Mouse (Mus musculus) stomach, postnatal 0 days (tissue): ENCODE measurements around the gene Nlgn1. TPM values are rescaled to one million over a fixed set of nuclear protein-coding genes. Genes with fewer than 3 reads are reported as not detected.
A peak's percentile ranks its signal among the peaks of the same experiment; 100 is the strongest.

Source experiments
- ATAC-seq: fragments of 200-750 bp; cut with Nextera tagmentation; 2 replicates; pipeline ENCODE4 v1.8.0; 2017; ENCODE audit not compliant: low FRiP score, low TSS enrichment
- DNase-seq: peaks from one replicate; pipeline ENCODE4 v3.0.0-alpha.2; 2016; ENCODE audit warnings: low spot score
- H3K27ac ChIP-seq: fragments of 300-500 bp; sonication (generic); replicated peaks from 2 replicates; pipeline ENCODE4 v1.5.1; 2014; ENCODE audit warnings: mild to moderate bottlenecking, control low read depth
- H3K27me3 ChIP-seq: fragments of 300-500 bp; sonication (generic); 2 replicates; pipeline ENCODE4 v1.6.1; 2014; ENCODE audit warnings: low read length; ENCODE audit not compliant: control insufficient read depth, insufficient read depth
- H3K36me3 ChIP-seq: fragments of 300-500 bp; sonication (generic); 2 replicates; pipeline ENCODE4 v1.6.1; 2014; ENCODE audit warnings: low read length, mixed read lengths; ENCODE audit not compliant: control insufficient read depth, insufficient read depth
- H3K4me1 ChIP-seq: fragments of 300-500 bp; sonication (generic); replicated peaks from 2 replicates; pipeline ENCODE4 v1.6.1; 2014; ENCODE audit warnings: antibody characterized with exemption; ENCODE audit not compliant: control insufficient read depth, insufficient read depth
- H3K4me2 ChIP-seq: fragments of 300-500 bp; sonication (generic); replicated peaks from 2 replicates; pipeline ENCODE4 v1.6.1; 2014; ENCODE audit warnings: low read depth, mild to moderate bottlenecking, control low read depth, moderate library complexity
- H3K4me3 ChIP-seq: fragments of 300-500 bp; sonication (generic); 2 replicates; pipeline ENCODE4 v1.5.1; 2014; ENCODE audit warnings: low read depth, low read length, control low read depth
- H3K9ac ChIP-seq: fragments of 300-500 bp; sonication (generic); 2 replicates; pipeline ENCODE4 v1.6.1; 2014; ENCODE audit warnings: mild to moderate bottlenecking, low read length, control low read depth, mixed read lengths
- H3K9me3 ChIP-seq: fragments of 300-500 bp; sonication (generic); 2 replicates; pipeline ENCODE4 v1.6.1; 2016; ENCODE audit warnings: low read length; ENCODE audit not compliant: control insufficient read depth
- CTCF ChIP-seq: IDR thresholded peaks from 2 replicates; pipeline ENCODE4 v1.5.1; 2016; ENCODE audit warnings: antibody characterized with exemption, low read depth, mild to moderate bottlenecking, moderate library complexity
- EP300 ChIP-seq: optimal IDR thresholded peaks from 2 replicates; pipeline ENCODE3; 2016; ENCODE audit warnings: antibody characterized with exemption
- WGBS: fragments of 180-500 bp; shearing (Covaris S2); extraction: QIAGEN DNeasy Blood & Tissue Kit; methylation state at CpG from one replicate; pipeline ENCODE4 v1.1.7; 2014; 5-methylcytosine and 5-hydroxymethylcytosine counted together
- polyA plus RNA-seq: library from polyadenylated mRNA; unstranded; fragments of >200 nt; fragmentation: Nextera tagmentation; extraction: Ambion mirVana; gene quantifications from 2 replicates; pipeline ENCODE4 v1.2.1, GENCODE M21; 2015

Nlgn1 gene
- polyA plus RNA-seq, 1 experiment from 2014 or later, result 0.41 TPM

- Histone ChIP-seq H3K4me1 (no peaks in the 10 kb centered on the region; the same call in 1 of the 2 replicates), H3K9ac (peak overlapping the region; percentile 53), H3K27ac (no peak overlapping the region), H3K4me3 (peak overlapping the region; percentile 49), H3K36me3 (no peaks in the 10 kb centered on the region), H3K4me2 (peak overlapping the region; percentile 80), H3K27me3 (no peaks in the 10 kb centered on the region), H3K9me3 (no peaks in the 10 kb centered on the region)
- peak; percentile 16 for DNase-seq
- under 1% methylated on average over 31 of the region's 31 CpGs for WGBS
- ATAC-seq, result no peak
- no peak for TF ChIP-seq CTCF
- TF ChIP-seq EP300, result no peak
Observed at GRCm38 (mm10) chr3:26153036-26153741, 179.1 kb downstream of the Nlgn1 start.

- Histone ChIP-seq H3K27me3 (no peaks in the 10 kb centered on the region), H3K36me3 (no peaks in the 10 kb centered on the region), H3K4me2 (peak overlapping the region; percentile 80), H3K27ac (no peak overlapping the region), H3K4me3 (peak overlapping the region; percentile 49), H3K9ac (peak overlapping the region; percentile 53), H3K9me3 (no peaks in the 10 kb centered on the region), H3K4me1 (no peaks in the 10 kb centered on the region; the same call in 1 of the 2 replicates)
- WGBS, result 4% methylated on average over 10 of the region's 10 CpGs
- peak; percentile 14 for DNase-seq
- no peak for ATAC-seq
- TF ChIP-seq EP300 (no peak), CTCF (no peak)
Observed at GRCm38 (mm10) chr3:26152510-26153035, 179.7 kb downstream of the Nlgn1 start.

DNA sequence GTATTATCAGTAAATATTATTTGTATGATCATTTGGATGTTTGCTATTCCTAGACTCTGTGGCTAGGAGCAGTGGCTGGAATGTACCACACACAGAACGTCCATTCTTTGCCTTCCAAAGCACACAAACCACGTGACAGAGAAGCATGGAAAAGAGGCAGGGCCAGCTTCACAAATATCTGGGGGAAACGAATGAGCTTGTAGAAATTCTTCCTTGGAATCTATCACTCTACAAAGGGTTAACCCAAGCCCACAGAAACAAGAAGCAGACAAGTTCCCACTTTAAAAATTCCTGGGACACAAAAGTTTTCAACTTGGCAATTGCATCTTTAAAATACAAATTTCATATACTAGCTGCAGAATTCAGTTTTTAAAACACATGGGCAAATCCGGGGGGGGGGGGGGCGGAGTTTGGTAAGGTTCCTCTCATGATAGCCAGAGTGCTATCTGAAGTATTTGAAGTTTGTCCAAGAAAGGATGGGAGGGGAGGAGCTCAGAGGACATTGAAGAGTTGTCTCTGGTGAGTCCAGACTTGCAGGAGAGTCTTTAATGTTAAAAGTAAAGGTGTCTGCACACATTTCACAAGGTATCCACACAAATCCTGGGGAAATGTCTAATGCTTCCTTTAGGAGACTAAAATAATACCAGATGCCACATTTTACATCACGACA, 180.8 kb downstream of the Nlgn1 start:
- ATAC-seq (no peak), DNase-seq (no peak)
- Histone ChIP-seq H3K9me3 (no peaks in the 10 kb centered on the region), H3K4me3 (no peak overlapping the region), H3K9ac (no peak overlapping the region), H3K27me3 (no peaks in the 10 kb centered on the region), H3K27ac (no peak overlapping the region), H3K4me1 (no peaks in the 10 kb centered on the region; the same call in 1 of the 2 replicates), H3K4me2 (no peak overlapping the region), H3K36me3 (no peaks in the 10 kb centered on the region)
- TF ChIP-seq EP300 (no peak), CTCF (no peak)
- WGBS, result 38% methylated on average over 6 of the region's 6 CpGs

GRCm38 (mm10) chr3:26146174-26146573, 186.1 kb downstream of the Nlgn1 start:
- H3K36me3 ChIP-seq, result no peaks in the 10 kb centered on the region
- H3K9ac ChIP-seq, result no peak overlapping the region
- no peak for ATAC-seq
- no peaks in the 10 kb centered on the region for H3K9me3 ChIP-seq
- H3K4me2 ChIP-seq, result no peak overlapping the region
- WGBS, result 70% methylated on average over 3 of the region's 3 CpGs
- no peaks in the 10 kb centered on the region for H3K27me3 ChIP-seq
- TF ChIP-seq EP300 (no peak), CTCF (no peak)
- no peak overlapping the region for H3K27ac ChIP-seq
- no peak overlapping the region for H3K4me3 ChIP-seq
- DNase-seq, result no peak
- H3K4me1 ChIP-seq, result no peaks in the 10 kb centered on the region

DNA sequence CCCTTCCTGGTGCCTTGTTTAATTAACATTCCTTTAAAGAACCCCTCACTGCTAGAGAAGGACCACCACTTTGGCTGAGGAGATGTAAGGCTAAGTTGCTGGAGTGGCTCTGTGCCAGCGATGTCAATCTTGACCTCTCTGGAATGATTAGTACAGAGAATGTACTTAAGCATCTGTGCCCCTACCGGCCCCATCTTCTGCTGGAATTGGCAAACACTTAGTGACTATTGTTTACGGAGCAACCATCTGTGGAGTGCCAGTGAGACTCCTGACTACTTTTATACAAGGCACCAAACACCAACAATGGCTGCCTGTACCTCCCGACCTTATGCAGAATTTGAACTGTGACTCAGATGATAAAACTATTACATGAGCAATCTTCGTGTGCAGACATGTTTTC, 186.8 kb downstream of the Nlgn1 start:
- no peak for TF ChIP-seq CTCF
- TF ChIP-seq EP300, result no peak
- DNase-seq (no peak), ATAC-seq (no peak)
- H3K4me2 ChIP-seq, result no peak overlapping the region
- H3K9me3 ChIP-seq, result no peaks in the 10 kb centered on the region
- no peak overlapping the region for H3K27ac ChIP-seq
- no peaks in the 10 kb centered on the region for H3K36me3 ChIP-seq
- no peaks in the 10 kb centered on the region for H3K27me3 ChIP-seq
- H3K9ac ChIP-seq, result no peak overlapping the region
- H3K4me3 ChIP-seq, result no peak overlapping the region
- WGBS, result 70% methylated on average over 5 of the region's 5 CpGs
- H3K4me1 ChIP-seq, result no peaks in the 10 kb centered on the region

- Histone ChIP-seq H3K4me1 (no peaks in the 10 kb centered on the region), H3K4me3 (no peak overlapping the region), H3K27me3 (no peaks in the 10 kb centered on the region), H3K36me3 (no peaks in the 10 kb centered on the region), H3K9me3 (no peaks in the 10 kb centered on the region), H3K9ac (no peak overlapping the region), H3K27ac (no peak overlapping the region), H3K4me2 (no peak overlapping the region)
- no peak for DNase-seq
- WGBS, result 86% methylated on average over 3 of the region's 3 CpGs
- no peak for ATAC-seq
- TF ChIP-seq CTCF (no peak), EP300 (no peak)
Observed at GRCm38 (mm10) chr3:26141590-26141989, 190.7 kb downstream of the Nlgn1 start.
